Mouse (Mus musculus) thymus, adult 2 months (tissue): ENCODE measurements around the gene Pdss2. TPM values are rescaled to one million over a fixed set of nuclear protein-coding genes. Genes with fewer than 3 reads are reported as not detected.

Source experiments
- DNase-seq: peaks from one replicate; pipeline ENCODE4 v3.0.0; 2021
- H3K27ac ChIP-seq: fragments of 200-500 bp; 2 replicates; pipeline ENCODE4 v1.5.1; 2012; ENCODE audit warnings: low read length, control low read depth; ENCODE audit not compliant: control insufficient read depth, insufficient read depth
- H3K27me3 ChIP-seq: fragments of 200-500 bp; 2 replicates; pipeline ENCODE4 v1.6.1; 2012; ENCODE audit warnings: mild to moderate bottlenecking, low read length, moderate library complexity, mixed read lengths; ENCODE audit not compliant: control insufficient read depth, insufficient read depth
- H3K36me3 ChIP-seq: fragments of 200-500 bp; 2 replicates; pipeline ENCODE4 v1.6.1; 2012; ENCODE audit warnings: mild to moderate bottlenecking, low read length, moderate library complexity; ENCODE audit not compliant: control insufficient read depth, insufficient read depth
- H3K4me1 ChIP-seq: fragments of 200-500 bp; replicated peaks from 2 replicates; pipeline ENCODE4 v1.6.1; 2012; ENCODE audit warnings: low read length; ENCODE audit not compliant: control insufficient read depth, insufficient read depth
- H3K4me3 ChIP-seq: fragments of 200-500 bp; 2 replicates; pipeline ENCODE4 v1.5.1; 2012; ENCODE audit warnings: mild to moderate bottlenecking, low read length, control low read depth, moderate library complexity; ENCODE audit not compliant: control insufficient read depth, insufficient read depth
- CTCF ChIP-seq: fragments of 200-500 bp; IDR thresholded peaks from 2 replicates; pipeline ENCODE4 v1.5.1; 2012; ENCODE audit warnings: mild to moderate bottlenecking, control low read depth, low read length, moderate library complexity, borderline replicate concordance; ENCODE audit not compliant: control insufficient read depth, poor library complexity, insufficient read depth; ENCODE audit errors: extremely low read depth
- POLR2A ChIP-seq: fragments of 200-500 bp; IDR thresholded peaks from 2 replicates; pipeline ENCODE4 v1.6.1; 2012; ENCODE audit warnings: mild to moderate bottlenecking, low read length, control low read depth, moderate library complexity; ENCODE audit not compliant: control insufficient read depth, poor library complexity, insufficient read depth; ENCODE audit errors: extremely low read depth
- WGBS: fragments of 180-500 bp; shearing (Covaris S2); methylation state at CpG from one replicate; pipeline ENCODE4 v1.1.7; 2018; 5-methylcytosine and 5-hydroxymethylcytosine counted together
- polyA plus RNA-seq: library from polyadenylated mRNA; depleted of rRNA; stranded (reverse); fragments of >200 nt; gene quantifications from 2 replicates; pipeline ENCODE4 v1.2.3, GENCODE M21; 2012

Pdss2 gene
- polyA plus RNA-seq, 1 experiment = 10.5 TPM

GRCm38 (mm10) chr10:43337110-43337509, 115.8 kb downstream of the Pdss2 start:
- no peak overlapping the region for H3K4me3 ChIP-seq
- no peaks in the 10 kb centered on the region for H3K27me3 ChIP-seq
- no peak overlapping the region for H3K27ac ChIP-seq
- H3K4me1 ChIP-seq = peaks cover 5% of the 10 kb centered on the region
- no peak for DNase-seq
- TF ChIP-seq POLR2A (no peak), CTCF (no peak)
- H3K36me3 ChIP-seq = no peaks in the 10 kb centered on the region
- WGBS = 95% methylated on average over 2 of the region's 2 CpGs

DNA sequence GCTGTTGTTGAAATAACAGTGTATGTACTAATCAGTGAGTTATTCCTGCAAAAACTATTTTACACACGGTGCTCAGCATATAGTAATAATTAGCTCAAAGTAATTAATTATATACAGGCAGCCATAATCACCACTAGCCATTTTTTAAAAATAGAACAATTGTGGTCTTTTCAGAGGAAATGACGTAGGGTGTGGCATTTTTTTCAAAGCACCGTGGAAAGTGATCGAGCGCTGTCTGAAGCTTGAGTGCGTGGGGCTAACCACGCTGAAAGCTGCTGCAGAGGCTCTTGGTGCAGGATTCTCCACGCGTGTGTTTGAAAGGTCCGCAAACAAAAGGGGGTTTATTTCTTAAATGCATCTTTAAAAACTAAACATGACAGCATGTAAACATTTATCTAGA, 118.5 kb downstream of the Pdss2 start:
- Histone ChIP-seq H3K27ac (no peak overlapping the region), H3K4me1 (peaks cover 5% of the 10 kb centered on the region), H3K4me3 (no peak overlapping the region), H3K27me3 (no peaks in the 10 kb centered on the region), H3K36me3 (no peaks in the 10 kb centered on the region)
- TF ChIP-seq POLR2A (no peak), CTCF (no peak)
- DNase-seq = no peak
- 35% methylated on average over 10 of the region's 10 CpGs for WGBS

DNA sequence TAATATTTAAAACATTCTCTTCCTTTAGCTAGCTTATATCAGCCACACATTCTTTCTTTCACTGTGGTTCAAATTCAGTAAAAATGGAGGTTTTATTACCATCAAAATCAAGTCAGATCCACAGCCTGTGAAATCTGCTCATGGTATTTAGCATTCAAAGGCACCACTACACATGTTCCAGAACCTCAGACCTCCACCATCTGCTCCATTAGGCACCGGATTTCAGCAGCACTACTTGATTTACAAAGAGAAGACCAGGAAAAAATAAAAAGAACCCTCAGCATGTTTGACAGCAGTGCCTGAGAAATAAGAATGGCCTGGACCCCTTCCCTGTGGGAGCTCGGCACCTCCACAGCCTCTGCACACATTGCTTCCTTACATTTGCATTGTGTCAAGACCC, 128.4 kb downstream of the Pdss2 start:
- H3K36me3 ChIP-seq = no peaks in the 10 kb centered on the region
- TF ChIP-seq CTCF = no peak
- TF ChIP-seq POLR2A = no peak
- no peak overlapping the region for H3K27ac ChIP-seq
- H3K4me1 ChIP-seq = no peaks in the 10 kb centered on the region
- H3K27me3 ChIP-seq = no peaks in the 10 kb centered on the region
- no peak overlapping the region for H3K4me3 ChIP-seq
- WGBS = 97% methylated on average over 2 of the region's 2 CpGs
- no peak for DNase-seq

GRCm38 (mm10) chr10:43357884-43358283, 136.6 kb downstream of the Pdss2 start:
- Histone ChIP-seq H3K36me3 (no peaks in the 10 kb centered on the region), H3K27ac (no peak overlapping the region), H3K27me3 (no peaks in the 10 kb centered on the region), H3K4me1 (no peaks in the 10 kb centered on the region), H3K4me3 (no peak overlapping the region)
- TF ChIP-seq POLR2A (no peak), CTCF (no peak)
- 93% methylated on average over 4 of the region's 4 CpGs for WGBS
- no peak for DNase-seq

GRCm38 (mm10) chr10:43362947-43363346, 141.7 kb downstream of the Pdss2 start:
- Histone ChIP-seq H3K27ac (no peak overlapping the region), H3K4me3 (no peak overlapping the region), H3K27me3 (no peaks in the 10 kb centered on the region), H3K36me3 (no peaks in the 10 kb centered on the region), H3K4me1 (no peaks in the 10 kb centered on the region)
- TF ChIP-seq CTCF (no peak), POLR2A (no peak)
- no peak for DNase-seq
- 94% methylated on average over 6 of the region's 6 CpGs for WGBS

DNA sequence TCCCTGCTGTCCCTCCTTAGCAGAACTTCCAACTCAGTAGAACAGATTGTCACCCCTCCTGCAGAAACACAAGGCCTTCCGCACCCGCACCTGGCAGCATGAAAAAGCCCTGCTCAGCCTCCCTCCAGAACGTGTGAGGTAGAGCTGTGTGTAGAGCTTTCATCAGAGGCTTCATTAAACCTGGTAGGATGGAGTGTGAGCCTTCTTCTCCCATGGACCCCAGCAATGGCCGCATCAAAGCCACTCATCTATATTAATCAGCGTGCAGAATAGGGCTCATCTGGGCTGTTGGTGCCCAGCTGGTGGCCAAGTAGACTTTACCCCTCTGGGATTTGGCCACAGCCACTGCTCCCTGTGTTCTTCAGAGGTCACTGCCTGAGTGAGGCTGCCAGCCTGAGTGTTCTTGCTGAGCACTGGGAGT, 142.2 kb downstream of the Pdss2 start:
- no peak for DNase-seq
- no peak for TF ChIP-seq POLR2A
- TF ChIP-seq CTCF = no peak
- H3K4me1 ChIP-seq = no peaks in the 10 kb centered on the region
- H3K36me3 ChIP-seq = no peaks in the 10 kb centered on the region
- H3K27me3 ChIP-seq = no peaks in the 10 kb centered on the region
- H3K27ac ChIP-seq = no peak overlapping the region
- WGBS = 92% methylated on average over 5 of the region's 5 CpGs
- H3K4me3 ChIP-seq = no peak overlapping the region

DNA sequence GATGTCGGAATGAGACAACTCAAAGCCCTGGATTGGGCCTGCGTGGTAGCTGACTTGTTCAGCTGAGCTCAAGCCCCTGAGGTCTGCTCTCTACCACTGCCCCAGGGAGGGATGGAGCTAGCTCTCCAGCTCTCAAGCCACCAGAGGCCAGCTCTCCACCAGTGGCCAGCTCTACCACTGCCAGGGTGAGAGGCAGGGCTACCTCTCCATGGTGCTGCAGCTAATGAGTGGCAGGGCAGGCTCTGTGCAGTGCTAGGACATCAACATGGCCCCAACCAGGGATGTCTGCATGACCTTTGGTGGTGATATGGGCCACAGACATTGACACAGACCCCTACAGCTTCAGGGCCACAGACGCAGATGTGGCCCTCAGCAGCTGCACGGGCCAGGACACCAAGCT, 144.6 kb downstream of the Pdss2 start:
- no peaks in the 10 kb centered on the region for H3K36me3 ChIP-seq
- 98% methylated on average over 4 of the region's 4 CpGs for WGBS
- no peak overlapping the region for H3K4me3 ChIP-seq
- TF ChIP-seq CTCF (no peak), POLR2A (no peak)
- H3K27ac ChIP-seq = no peak overlapping the region
- H3K4me1 ChIP-seq = no peaks in the 10 kb centered on the region
- no peak for DNase-seq
- no peaks in the 10 kb centered on the region for H3K27me3 ChIP-seq
